Mouse (Mus musculus): ENCODE results near the gene Kcna5.
A peak's percentile ranks its signal among the peaks of the same experiment; 100 is the strongest.

The Kcna5 gene

DNA sequence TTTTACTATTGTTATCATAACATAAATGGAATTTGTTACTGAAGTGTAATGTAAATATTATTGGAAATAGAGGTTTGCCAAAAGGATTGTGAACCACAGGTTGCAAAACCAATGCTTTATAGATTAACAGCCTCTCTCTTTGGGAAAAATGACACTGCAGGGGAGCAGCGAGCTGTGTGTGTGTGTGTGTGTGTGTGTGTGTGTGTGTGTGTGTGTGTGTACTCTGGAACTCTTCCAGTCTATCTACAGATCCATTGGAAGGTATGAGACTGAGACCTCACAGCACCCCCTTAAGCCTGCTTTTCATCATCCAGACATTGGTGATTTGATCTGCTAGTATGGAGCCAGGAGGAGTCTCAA lies 679 bp upstream of the Kcna5 start:
- no peak for DNase-seq

DNA sequence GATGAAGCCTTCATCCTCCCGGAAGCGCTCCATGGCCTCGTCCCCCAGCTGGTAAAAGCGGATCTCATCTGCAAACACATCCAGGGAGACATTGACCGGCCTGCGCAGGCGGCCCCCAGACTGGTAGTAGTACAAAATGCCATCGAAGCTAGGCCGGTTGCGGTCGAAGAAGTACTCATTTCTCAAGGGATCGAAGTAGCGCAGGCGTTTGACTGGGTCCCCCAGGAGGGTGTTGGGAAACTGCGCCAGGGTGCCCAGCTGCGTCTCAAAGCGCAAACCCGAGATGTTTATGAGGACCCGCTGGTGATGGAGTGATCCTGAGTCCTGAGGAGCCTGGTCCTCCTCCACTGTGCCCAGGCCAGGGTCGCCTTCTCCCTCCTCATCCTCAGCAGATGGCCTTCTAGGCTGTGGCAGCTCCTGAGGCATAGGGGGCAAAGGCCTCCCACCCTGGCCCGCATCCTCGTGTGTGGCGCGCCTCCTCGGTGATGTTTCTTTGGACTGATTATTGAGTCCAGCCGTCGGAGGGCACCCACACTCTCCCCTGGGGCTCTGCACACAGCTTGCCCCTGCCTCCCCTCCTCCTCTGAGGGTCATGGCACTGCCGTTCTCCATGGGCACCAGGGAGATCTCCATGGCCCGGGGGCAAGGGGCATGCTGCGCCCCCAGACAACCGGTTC lies 543 bp downstream of the Kcna5 start:
- no peak for DNase-seq

DNA sequence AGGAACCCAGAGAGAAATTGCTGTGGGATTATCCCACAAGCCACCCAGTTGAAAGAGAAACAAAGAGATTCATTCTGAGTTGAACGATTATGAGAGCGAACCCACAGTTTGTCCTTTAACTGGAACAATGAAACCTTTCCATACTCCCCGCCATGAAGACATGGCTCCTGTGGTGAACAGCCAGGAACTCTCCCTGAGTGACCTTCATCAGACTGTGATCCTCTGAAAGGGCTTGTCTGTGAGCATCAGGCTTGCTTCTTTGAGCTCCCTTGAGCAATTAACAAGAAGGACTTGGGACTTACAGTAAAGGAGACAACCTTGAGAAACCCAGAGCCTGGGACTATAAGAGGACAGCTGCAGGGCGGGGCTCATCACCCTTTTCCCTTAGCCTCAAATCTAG lies 3.9 kb downstream of the Kcna5 start:
- no peak for DNase-seq

DNA sequence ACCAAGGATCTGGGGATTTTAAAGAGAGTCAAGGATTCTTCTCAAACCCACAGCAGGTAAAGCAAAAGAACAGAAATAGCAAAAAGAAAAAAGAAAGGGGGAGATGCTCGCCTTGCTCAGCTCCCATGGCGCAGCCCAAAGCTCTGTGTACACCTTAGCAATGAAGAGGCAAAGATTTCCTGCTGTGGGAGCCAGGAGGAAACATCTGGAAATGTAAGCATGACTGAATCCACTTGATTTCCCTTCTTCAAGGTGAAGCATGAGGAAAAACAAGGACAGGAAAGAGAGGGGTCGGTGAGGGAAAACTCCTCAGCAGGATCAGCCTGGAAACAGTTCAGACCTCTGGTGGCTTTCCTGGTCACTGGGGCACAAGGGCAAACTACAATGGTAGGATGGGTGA lies 5.2 kb downstream of the Kcna5 start:
- DNase-seq, result no peak

DNA sequence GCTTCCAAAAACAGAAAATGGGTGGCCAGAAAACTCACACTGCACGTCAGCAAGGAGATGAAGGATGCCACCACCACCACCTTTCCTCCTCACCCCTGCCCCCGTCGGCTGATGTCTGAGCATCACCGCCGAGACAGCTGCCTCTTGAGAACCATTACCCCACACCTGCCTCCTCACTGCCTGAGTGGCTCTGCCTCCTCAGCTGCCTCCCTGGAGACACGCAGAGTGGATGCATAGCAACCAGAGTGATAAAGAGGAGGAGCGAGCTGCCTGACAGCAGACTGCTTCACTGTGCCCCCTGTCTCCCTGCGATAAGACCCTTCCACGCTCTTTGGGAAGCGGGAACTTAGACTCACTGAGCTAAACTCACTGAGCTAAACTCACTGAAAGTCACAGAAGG lies 20.5 kb downstream of the Kcna5 start:
- no peak for DNase-seq

DNA sequence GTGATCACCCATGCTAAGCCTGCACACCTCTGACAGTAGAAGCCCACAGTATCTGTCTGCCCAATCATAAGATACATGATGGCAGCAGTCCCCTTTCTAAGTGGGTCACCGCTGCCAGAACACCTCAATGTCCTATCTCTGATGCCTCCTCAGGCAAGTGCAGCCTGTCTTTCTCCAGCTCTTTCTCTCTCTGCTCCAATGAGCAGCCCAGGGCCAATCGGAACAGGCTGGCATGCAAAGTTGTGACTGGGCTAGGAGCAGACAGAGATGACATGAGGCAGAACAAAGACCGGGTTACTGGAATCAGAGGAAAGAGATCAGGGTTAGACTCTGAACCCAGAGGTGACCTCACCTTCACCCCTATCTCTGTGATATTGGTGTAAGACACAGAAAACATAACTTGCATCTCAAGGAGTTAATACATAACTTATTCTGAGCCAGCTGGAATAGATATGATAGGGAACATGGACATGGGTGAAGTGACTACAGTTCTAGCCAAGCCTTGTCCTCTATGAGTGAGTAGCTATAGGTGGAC lies 21.4 kb downstream of the Kcna5 start:
- DNase-seq, result no peak

DNA sequence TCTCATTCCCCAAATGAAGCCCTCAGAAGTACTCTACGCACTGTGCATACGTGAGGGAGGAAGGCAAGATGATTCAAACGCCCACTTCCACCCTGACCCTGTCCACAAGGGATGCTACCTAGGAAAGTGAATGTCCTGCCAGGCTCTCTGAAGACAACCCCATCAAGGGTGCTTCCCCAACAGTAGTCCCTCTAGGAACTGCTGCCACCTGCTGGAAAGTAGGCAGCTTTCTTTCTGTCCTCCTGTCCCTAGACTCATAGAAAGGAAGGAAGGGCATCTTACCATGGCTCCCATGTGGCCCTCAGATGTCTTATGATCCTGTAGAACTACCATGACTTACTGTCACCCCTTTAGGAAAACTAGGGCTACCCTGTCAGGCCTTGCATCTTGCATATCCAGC lies 22.1 kb downstream of the Kcna5 start:
- DNase-seq, result peak in 1 of 2 experiments; percentile 15

DNA sequence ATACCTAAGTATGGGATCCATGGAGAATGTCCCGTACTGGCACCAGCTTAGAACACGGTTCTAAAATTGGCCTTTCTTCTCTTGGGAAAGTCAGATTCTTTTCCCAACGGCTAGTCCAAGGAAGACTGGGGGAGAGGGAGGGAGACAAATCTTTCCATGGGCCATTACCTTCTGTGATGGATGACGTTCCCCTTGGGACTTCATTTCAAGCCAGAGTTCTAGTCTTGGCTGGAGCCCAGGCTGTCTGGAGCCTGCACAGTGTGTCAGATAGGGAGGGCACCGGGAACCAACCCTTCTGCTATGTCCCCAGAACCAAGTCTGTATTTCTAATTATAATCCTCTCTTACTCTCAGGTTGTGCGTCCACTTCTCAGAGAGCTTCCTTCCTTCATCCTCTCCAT lies 26.5 kb downstream of the Kcna5 start:
- no peak for DNase-seq

DNA sequence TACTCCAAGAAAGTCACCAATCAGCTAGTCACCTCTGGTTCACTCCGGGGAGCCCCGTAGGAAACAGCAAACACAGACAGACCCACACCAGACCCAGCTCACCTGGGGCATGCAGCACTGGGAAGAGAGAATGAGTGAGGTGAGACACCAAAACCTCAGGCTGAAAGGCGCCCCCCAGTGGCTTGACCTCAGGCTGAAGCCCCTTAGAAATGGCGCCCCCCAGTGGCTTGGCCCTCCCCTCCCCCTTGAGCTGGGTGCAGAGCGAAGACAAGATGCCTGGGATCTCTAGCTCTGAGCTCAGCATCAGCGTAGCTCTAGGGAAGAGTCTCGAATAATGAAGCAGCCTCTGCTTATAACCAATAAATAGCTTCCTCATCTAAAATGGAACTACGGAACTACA lies 31.3 kb downstream of the Kcna5 start:
- DNase-seq, result no peak

DNA sequence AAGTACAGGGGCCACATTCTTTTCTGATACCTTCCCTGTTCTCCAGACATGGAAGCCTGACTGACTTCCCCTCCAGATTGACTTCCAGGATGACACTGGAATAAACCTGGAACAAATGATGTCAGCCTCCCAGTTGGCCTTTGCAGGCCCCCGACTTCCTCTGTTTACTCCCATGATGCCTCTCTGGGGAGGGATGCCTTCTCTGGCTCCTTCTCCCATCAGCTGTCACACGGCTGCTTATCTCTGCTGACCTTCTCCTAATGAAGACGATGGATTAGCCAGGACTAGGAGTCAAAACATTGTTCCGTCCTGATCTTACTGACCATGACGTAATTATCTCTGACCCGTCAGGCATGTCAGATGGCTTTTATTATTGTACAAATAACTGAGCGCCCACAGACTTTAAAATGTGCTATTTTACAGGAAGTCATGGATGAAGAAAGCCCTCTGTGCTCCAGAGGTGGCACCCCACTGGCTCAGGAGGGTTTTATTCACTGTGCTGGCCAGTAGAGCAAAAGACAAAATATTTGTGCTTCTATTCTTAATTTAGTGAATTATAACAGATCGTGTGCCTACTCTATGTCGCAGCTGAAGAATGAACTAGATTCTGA lies 32.4 kb downstream of the Kcna5 start:
- DNase-seq, result peak; percentile 25 to 70

DNA sequence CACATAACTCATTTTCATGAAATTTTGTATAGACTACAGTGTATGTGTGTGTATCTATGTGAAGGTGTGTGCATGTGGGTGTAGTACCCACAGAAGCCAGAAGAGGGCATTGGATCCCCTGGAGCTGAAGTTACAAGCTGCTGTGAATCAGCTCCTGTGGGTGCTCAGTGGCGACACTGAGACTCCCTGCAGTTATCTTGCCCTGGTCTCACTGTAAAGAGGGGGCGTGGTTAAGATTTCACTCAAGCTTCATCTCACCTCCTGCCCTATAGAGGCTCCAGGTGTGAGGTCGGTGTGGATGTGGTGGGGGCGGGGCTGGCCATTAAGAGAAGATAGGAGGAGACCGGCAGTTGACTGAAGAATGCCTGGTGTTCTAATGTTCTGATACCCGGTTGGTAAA lies 34.2 kb downstream of the Kcna5 start:
- DNase-seq, result no peak

DNA sequence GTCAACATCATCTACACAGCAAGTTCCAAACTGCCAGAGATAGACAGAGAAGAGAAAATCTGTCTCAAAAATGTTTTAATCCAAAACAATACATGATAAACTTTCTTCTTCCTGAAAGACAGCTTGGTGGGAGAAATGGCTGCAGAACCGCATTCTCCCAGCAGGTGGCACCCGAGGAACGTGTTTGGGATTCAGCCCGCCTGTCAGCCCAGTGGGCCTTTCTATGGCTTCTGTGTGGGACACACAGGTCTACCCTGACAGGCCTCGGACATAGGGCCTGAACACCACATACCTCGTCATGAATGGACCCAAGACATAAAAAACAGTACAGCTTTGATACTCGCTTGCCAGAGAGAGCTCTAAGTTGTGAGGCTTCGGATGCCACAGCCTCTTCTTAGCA lies 35.1 kb downstream of the Kcna5 start:
- DNase-seq, result peak; percentile 67 to 83

DNA sequence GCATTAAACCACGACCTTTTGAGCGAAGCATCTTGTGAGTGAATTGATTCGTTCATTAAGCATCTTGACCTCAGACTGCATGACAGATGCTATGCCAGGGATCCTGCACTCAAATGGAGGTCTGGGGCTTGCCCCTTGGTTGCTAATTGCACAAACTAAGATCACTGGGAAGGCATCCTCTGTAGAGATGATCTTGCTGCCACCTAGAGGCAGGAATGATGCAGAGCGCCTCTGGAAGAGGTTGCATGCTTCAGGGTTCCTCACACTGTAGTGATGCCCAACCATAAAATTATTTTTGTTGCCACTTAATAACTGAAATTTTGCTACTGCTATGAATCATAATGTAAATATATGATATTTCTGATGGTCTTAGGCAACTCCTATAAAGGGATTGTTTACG lies 37.3 kb downstream of the Kcna5 start:
- DNase-seq, result peak; percentile 37 to 58

DNA sequence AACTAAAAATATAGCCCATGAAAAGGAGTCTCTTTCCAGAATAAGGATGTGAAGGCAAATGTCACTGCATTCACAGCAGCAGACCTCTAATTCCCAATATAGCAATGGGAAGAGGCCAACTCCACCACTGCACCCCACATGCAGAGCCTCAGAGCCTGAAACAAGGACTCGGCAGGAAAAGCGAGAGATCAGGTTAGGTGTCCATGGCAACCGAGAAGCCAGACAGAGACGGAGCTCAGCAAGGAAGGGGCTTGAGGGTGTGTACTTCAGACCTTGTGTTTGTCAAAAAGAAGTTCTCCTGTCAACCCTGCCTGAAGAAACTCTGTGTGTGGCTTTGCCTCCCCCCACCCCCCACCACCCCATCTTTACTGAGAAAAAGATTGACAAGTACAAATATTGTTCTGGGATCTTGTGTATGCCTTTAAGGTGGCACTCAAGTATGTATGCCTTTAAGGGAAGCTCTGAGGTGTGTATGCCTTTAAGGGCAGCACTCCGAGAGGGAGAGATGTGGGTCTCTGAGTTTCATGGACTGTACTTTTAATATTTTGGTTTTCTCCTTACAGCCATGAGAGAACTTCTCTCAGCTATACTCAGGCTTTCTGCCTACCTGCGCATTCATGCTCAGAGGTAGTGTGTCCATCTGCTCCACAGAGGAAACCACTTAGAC lies 37.9 kb downstream of the Kcna5 start:
- no peak for DNase-seq

DNA sequence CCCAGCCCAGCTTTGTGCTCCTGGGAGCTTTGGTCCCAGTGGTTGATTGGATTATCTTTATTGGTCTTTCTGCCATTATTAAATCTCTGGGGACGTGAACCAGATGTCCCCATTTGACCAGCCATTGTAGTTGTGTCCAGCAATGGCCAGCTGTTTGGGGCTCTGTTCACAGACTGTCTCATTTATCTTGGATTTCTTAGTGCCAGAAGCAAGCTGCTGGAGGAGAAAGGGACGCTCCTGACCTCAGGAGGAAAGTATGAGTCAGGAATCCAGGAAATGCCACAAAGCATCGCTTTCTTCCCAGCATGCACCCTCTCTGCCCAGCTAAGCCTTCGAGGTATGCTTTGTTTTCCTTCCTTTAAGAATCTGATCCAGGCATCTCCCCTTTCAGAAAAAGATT lies 48.1 kb downstream of the Kcna5 start:
- no peak for DNase-seq

DNA sequence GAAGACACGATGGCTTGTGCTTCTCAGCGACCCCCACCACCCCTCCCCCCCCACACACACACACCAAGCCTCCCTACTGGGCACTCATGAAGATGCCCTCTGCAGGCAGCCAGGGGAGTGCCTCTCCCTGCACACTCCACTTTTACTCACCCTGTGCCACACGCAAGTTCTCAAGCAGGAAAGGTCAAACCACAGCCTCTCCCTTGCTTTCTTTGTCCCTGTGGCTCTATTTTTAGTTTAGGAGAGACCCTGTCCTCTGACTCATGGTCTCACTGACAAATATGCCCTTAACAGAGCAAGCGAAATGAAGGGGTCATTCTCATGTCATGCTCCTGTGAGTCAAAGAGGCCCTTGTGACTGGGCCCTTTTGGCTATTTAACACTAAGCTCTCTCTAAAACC lies 50.3 kb downstream of the Kcna5 start:
- DNase-seq, result no peak

DNA sequence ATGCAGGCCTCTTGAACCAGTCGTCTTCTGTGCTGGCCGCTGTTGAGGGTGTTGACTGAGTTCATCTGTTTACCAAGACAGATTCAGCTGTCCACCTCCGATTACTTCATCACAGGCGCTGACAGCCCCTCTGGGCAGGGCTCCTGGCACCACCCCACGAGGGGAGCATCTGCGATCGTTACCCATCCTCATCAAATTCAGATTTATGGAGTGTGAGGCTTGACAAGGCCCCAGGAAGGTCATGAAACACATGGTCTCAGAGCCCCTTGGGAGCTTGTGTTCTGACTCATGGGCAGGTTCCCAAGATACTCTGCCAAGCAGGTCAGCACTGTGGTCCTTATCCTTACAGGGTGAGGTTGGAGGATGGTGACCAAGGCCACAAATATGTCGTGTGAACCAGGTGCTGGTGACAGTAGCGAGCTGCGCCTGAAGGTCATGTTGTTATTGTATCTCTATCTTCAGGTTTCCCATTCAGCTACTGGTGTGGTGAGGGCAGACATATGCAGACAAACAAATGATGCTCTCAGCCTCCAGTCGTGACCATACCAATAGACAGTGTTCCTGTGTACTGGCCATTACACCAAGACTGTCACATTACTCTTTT lies 51.8 kb downstream of the Kcna5 start:
- DNase-seq, result peak in 1 of 2 experiments; percentile 60

Data from lung, postnatal 4 days (tissue).